Mouse (Mus musculus) liver, embryonic 12.5 days (tissue): Measurements from ENCODE around the gene Csf2ra. TPM values are rescaled to one million over a fixed set of nuclear protein-coding genes. Genes with fewer than 3 reads are reported as not detected.
"Not testable (repeated sequence)": the region's sequence is repeated elsewhere in the genome, so short reads cannot be mapped to it uniquely, and the experiment has no call there.

Experiments
- ATAC-seq: fragments of 200-750 bp; cut with Nextera tagmentation; 2 replicates; pipeline ENCODE4 v1.8.0; 2017; ENCODE audit warnings: moderate number of reproducible peaks, mild to moderate bottlenecking, moderate library complexity
- H3K27ac ChIP-seq: fragments of 300-500 bp; sonication (generic); 2 replicates; pipeline ENCODE4 v1.5.1; 2016; ENCODE audit warnings: mild to moderate bottlenecking
- H3K27me3 ChIP-seq: fragments of 300-500 bp; sonication (generic); replicated peaks from 2 replicates; pipeline ENCODE4 v1.6.1; 2016; ENCODE audit warnings: mild to moderate bottlenecking, moderate library complexity
- H3K36me3 ChIP-seq: fragments of 300-500 bp; sonication (generic); 2 replicates; pipeline ENCODE4 v1.6.1; 2016; ENCODE audit warnings: mild to moderate bottlenecking, moderate library complexity
- H3K4me1 ChIP-seq: fragments of 300-500 bp; sonication (generic); 2 replicates; pipeline ENCODE4 v1.6.1; 2016
- H3K4me2 ChIP-seq: fragments of 300-500 bp; sonication (generic); 2 replicates; pipeline ENCODE4 v1.6.1; 2016; ENCODE audit warnings: mild to moderate bottlenecking, moderate library complexity
- H3K4me3 ChIP-seq: fragments of 300-500 bp; sonication (generic); 2 replicates; pipeline ENCODE4 v1.5.1; 2016; ENCODE audit warnings: mild to moderate bottlenecking, moderate library complexity
- H3K9ac ChIP-seq: fragments of 300-500 bp; sonication (generic); 2 replicates; pipeline ENCODE4 v1.6.1; 2016; ENCODE audit warnings: mild to moderate bottlenecking, moderate library complexity
- H3K9me3 ChIP-seq: fragments of 300-500 bp; sonication (generic); replicated peaks from 2 replicates; pipeline ENCODE4 v1.6.1; 2016; ENCODE audit warnings: mild to moderate bottlenecking, moderate library complexity
- WGBS: fragments of 180-500 bp; shearing (Covaris S2); methylation state at CpG from one replicate; pipeline ENCODE4 v1.1.7; 2016; ENCODE audit not compliant: insufficient replicate concordance; 5-methylcytosine and 5-hydroxymethylcytosine counted together
- polyA plus RNA-seq: library from polyadenylated mRNA; unstranded; fragments of >200 nt; fragmentation: Nextera tagmentation; extraction: Ambion mirVana; gene quantifications from 2 replicates; pipeline ENCODE4 v1.2.1, GENCODE M21; 2016

The Csf2ra gene
- polyA plus RNA-seq, 1 experiment from 2014 or later = 14.2 TPM

GRCm38 (mm10) chr19:61247334-61247733 is 19.1 kb upstream of the Csf2ra start:
- not testable (repeated sequence) for H3K36me3 ChIP-seq, H3K4me3 ChIP-seq, H3K4me1 ChIP-seq, H3K4me2 ChIP-seq, H3K27me3 ChIP-seq, H3K9ac ChIP-seq, H3K9me3 ChIP-seq, ATAC-seq, H3K27ac ChIP-seq
- WGBS = 74% methylated on average over 4 of the region's 4 CpGs

- ATAC-seq = no peak
Observed at GRCm38 (mm10) chr19:61244721-61245436, 16.6 kb upstream of the Csf2ra start.

GRCm38 (mm10) chr19:61237967-61238366 is 9.7 kb upstream of the Csf2ra start:
- H3K4me2 ChIP-seq = no peak overlapping the region
- ATAC-seq = no peak
- WGBS = 61% methylated on average over 2 of the region's 2 CpGs
- no peaks in the 10 kb centered on the region for H3K9me3 ChIP-seq
- H3K9ac ChIP-seq = no peak overlapping the region
- no peaks in the 10 kb centered on the region for H3K36me3 ChIP-seq
- no peak overlapping the region for H3K4me3 ChIP-seq
- H3K27ac ChIP-seq = no peak overlapping the region
- no peaks in the 10 kb centered on the region for H3K27me3 ChIP-seq
- H3K4me1 ChIP-seq = no peaks in the 10 kb centered on the region

More at GRCm38 (mm10) chr19:61244721-61245436, 16.6 kb upstream of the Csf2ra start:
- no peaks in the 10 kb centered on the region for H3K36me3 ChIP-seq
- H3K9me3 ChIP-seq = no peaks in the 10 kb centered on the region
- no peak overlapping the region for H3K4me3 ChIP-seq
- H3K4me1 ChIP-seq = no peaks in the 10 kb centered on the region
- H3K27ac ChIP-seq = no peak overlapping the region
- 46% methylated on average over 5 of the region's 5 CpGs for WGBS
- no peaks in the 10 kb centered on the region for H3K27me3 ChIP-seq
- no peak overlapping the region for H3K4me2 ChIP-seq
- H3K9ac ChIP-seq = no peak overlapping the region

- H3K27me3 ChIP-seq = no peaks in the 10 kb centered on the region
- no peak overlapping the region for H3K4me3 ChIP-seq
- no peak for ATAC-seq
- no peaks in the 10 kb centered on the region for H3K4me1 ChIP-seq
- no peak overlapping the region for H3K9ac ChIP-seq
- H3K4me2 ChIP-seq = no peak overlapping the region
- no peaks in the 10 kb centered on the region for H3K36me3 ChIP-seq
- H3K27ac ChIP-seq = no peak overlapping the region
- no peaks in the 10 kb centered on the region for H3K9me3 ChIP-seq
- 59% methylated on average over 5 of the region's 5 CpGs for WGBS
Observed at GRCm38 (mm10) chr19:61234532-61234931, 6.3 kb upstream of the Csf2ra start.

- H3K9ac ChIP-seq = peak overlapping the region; percentile 57
Observed at GRCm38 (mm10) chr19:61226928-61227854, 1.0 kb downstream of the Csf2ra start.

GRCm38 (mm10) chr19:61226401-61226927 is 1.8 kb downstream of the Csf2ra start:
- WGBS = 2% methylated on average over 68 of the region's 71 CpGs
- H3K9me3 ChIP-seq = peaks cover 3% of the 10 kb centered on the region
- H3K4me3 ChIP-seq = peak overlapping the region; percentile 66
- peak overlapping the region; percentile 82 for H3K4me2 ChIP-seq
- no peaks in the 10 kb centered on the region; the same call in 1 of the 2 replicates for H3K27me3 ChIP-seq
- H3K4me1 ChIP-seq = peaks cover 30% of the 10 kb centered on the region
- no peaks in the 10 kb centered on the region for H3K36me3 ChIP-seq
- peak overlapping the region; percentile 44; the same call in 1 of the 2 replicates for H3K9ac ChIP-seq
- peak overlapping the region; percentile 84 for H3K27ac ChIP-seq
- ATAC-seq = peak; percentile 13

More at GRCm38 (mm10) chr19:61226928-61227854, 1.0 kb downstream of the Csf2ra start:
- WGBS = 1% methylated on average over 71 of the region's 71 CpGs
- peak; percentile 84 for ATAC-seq
- Histone ChIP-seq H3K27me3 (no peaks in the 10 kb centered on the region; the same call in 1 of the 2 replicates), H3K9me3 (peaks cover 3% of the 10 kb centered on the region), H3K4me1 (peaks cover 30% of the 10 kb centered on the region), H3K4me2 (peak overlapping the region; percentile 82), H3K4me3 (peak overlapping the region; percentile 66), H3K27ac (peak overlapping the region; percentile 84), H3K36me3 (no peaks in the 10 kb centered on the region)

- Histone ChIP-seq H3K9ac (no peak overlapping the region), H3K4me3 (peak overlapping the region; percentile 66), H3K4me2 (peak overlapping the region; percentile 82), H3K27ac (peak overlapping the region; percentile 84), H3K4me1 (peaks cover 30% of the 10 kb centered on the region), H3K36me3 (no peaks in the 10 kb centered on the region), H3K9me3 (peaks cover 3% of the 10 kb centered on the region), H3K27me3 (no peaks in the 10 kb centered on the region; the same call in 1 of the 2 replicates)
- 13% methylated on average over 69 of the region's 70 CpGs for WGBS
- peak; percentile 44 for ATAC-seq
Observed at GRCm38 (mm10) chr19:61225526-61226400, 2.5 kb downstream of the Csf2ra start.

GRCm38 (mm10) chr19:61224678-61225525 is 3.3 kb downstream of the Csf2ra start:
- H3K9ac ChIP-seq = 0 out of 2 replicates have a peak overlapping the region, but pooled peaks have one; percentile 1
- peak overlapping the region; percentile 66 for H3K4me3 ChIP-seq
- peak overlapping the region; percentile 82 for H3K4me2 ChIP-seq
- H3K27ac ChIP-seq = no peak overlapping the region
- H3K36me3 ChIP-seq = no peaks in the 10 kb centered on the region
- WGBS = 32% methylated on average over 53 of the region's 53 CpGs
- peaks cover 3% of the 10 kb centered on the region for H3K9me3 ChIP-seq
- ATAC-seq = peak; percentile 21
- H3K27me3 ChIP-seq = no peaks in the 10 kb centered on the region; the same call in 1 of the 2 replicates
- peaks cover 30% of the 10 kb centered on the region for H3K4me1 ChIP-seq

- H3K9me3 ChIP-seq = peaks cover 3% of the 10 kb centered on the region
- ATAC-seq = no peak
- H3K4me1 ChIP-seq = peaks cover 30% of the 10 kb centered on the region
- H3K4me2 ChIP-seq = no peak overlapping the region
- no peaks in the 10 kb centered on the region for H3K36me3 ChIP-seq
- WGBS = 80% methylated on average over 6 of the region's 6 CpGs
- H3K27ac ChIP-seq = no peak overlapping the region
- no peaks in the 10 kb centered on the region; the same call in 1 of the 2 replicates for H3K27me3 ChIP-seq
- no peak overlapping the region for H3K9ac ChIP-seq
- no peak overlapping the region for H3K4me3 ChIP-seq
Observed at GRCm38 (mm10) chr19:61223706-61224328, 4.4 kb downstream of the Csf2ra start.

- H3K9me3 ChIP-seq = peaks cover 10% of the 10 kb centered on the region; the same call in 1 of the 2 replicates
- peak overlapping the region; percentile 11; the same call in 1 of the 2 replicates for H3K27ac ChIP-seq
- H3K36me3 ChIP-seq, H3K4me3 ChIP-seq, H3K4me2 ChIP-seq, H3K4me1 ChIP-seq, H3K27me3 ChIP-seq, H3K9ac ChIP-seq: not testable (repeated sequence)
- 38% methylated on average over 6 of the region's 6 CpGs for WGBS
- peak; percentile 82 for ATAC-seq
Observed at GRCm38 (mm10) chr19:61207506-61207905, 20.7 kb downstream of the Csf2ra start.
